ENCODE assay signal across 9 mouse cellular contexts in genomic region chr12:16999146-16999545, GRCm38 (mm10). TPM values are rescaled to one million over a fixed set of nuclear protein-coding genes. Genes with fewer than 3 reads are reported as not detected.
DNase-seq lines count a peak whose midpoint lies in the region; ATAC-seq and TF ChIP-seq lines count a peak whose summit lies in the region.
"Had no signal": no experiment of that assay in that cellular context is flagged by ENCODE, and none has a peak within 500 bp of the region (broad histone marks: within the 10 kb centered on the region; RNA-seq: fewer than 3 reads in every experiment).

No protein-coding gene starts in this region.

- peaks cover 10 to 30% of the 10 kb centered on the region in 2 experiments for H3K36me3 ChIP-seq in CH12.LX (replicated peaks in 1 of 2; ENCODE audit: control insufficient read depth in 1 of 2, insufficient read depth in 1 of 2, low read length in 1 of 2)
- H3K36me3 ChIP-seq in forebrain, postnatal 0 days (ENCODE audit: insufficient read depth), result peaks cover 3% of the 10 kb centered on the region; the same call in 1 of the 2 replicates
- H3K36me3 ChIP-seq in liver, postnatal 0 days (replicated peaks; ENCODE audit: insufficient read depth, low read length), result peaks cover 5% of the 10 kb centered on the region

- no peak for TF ChIP-seq CTCF in CH12.LX (conservative IDR thresholded peaks at IDR 0.05 in 1 of 2, IDR thresholded peaks at IDR 0.05 in 1 of 2; ENCODE audit: low read depth in 2 of 2, low read length in 2 of 2)
- no peak for TF ChIP-seq CTCF in forebrain, postnatal 0 days (IDR thresholded peaks at IDR 0.05; ENCODE audit: low read depth)
- TF ChIP-seq CTCF in liver, postnatal 0 days (IDR thresholded peaks at IDR 0.05; ENCODE audit: low read depth), result no peak

- ATAC-seq in forebrain, postnatal 0 days, result no peak
- ATAC-seq in liver, postnatal 0 days, result no peak
- no peak for ATAC-seq in megakaryocyte progenitor cell, adult 5-6 weeks (replicated peaks; ENCODE audit: poor library complexity)

- in situ Hi-C loops in CH12.LX (cut with MboI; ENCODE audit: low pct_ligation_motif_present, low pct_unique_long_range_greater_than_20kb, low sequenced_read_pairs), result no loop called here

- dilution Hi-C loops in CH12.LX (cut with MboI; ENCODE audit: extremely low pct_ligation_motif_present, extremely low pct_unique_long_range_greater_than_20kb, low sequenced_read_pairs), result no loop called here

- H3K4me1 ChIP-seq in CH12.LX (ENCODE audit: control insufficient read depth in 1 of 2, insufficient read depth in 2 of 2), result peaks cover 28 to 64% of the 10 kb centered on the region in 2 experiments
- H3K4me1 ChIP-seq in forebrain, postnatal 0 days (ENCODE audit: insufficient read depth), result no peaks in the 10 kb centered on the region
- H3K4me1 ChIP-seq in liver, postnatal 0 days (ENCODE audit: insufficient read depth), result peaks cover 22% of the 10 kb centered on the region

- TF ChIP-seq RAD21 in CH12.LX (IDR thresholded peaks at IDR 0.05; ENCODE audit: low read depth, low read length), result no peak

- peak overlapping the region; percentile 72 to 79 (median 75) for H3K4me3 ChIP-seq in CH12.LX (replicated peaks in 1 of 3; ENCODE audit: low read depth in 2 of 3, low read length in 2 of 3, poor library complexity in 1 of 3)
- peak overlapping the region; percentile 53 for H3K4me3 ChIP-seq in forebrain, postnatal 0 days (ENCODE audit: low read depth, low read length)
- peak overlapping the region; percentile 68 for H3K4me3 ChIP-seq in liver, postnatal 0 days (ENCODE audit: low read depth, low read length)

- peak overlapping the region; percentile 72; the same call in 1 of the 2 replicates for H3K9ac ChIP-seq in CH12.LX (ENCODE audit: insufficient read depth, low read depth)
- 0 out of 2 replicates have a peak overlapping the region, but pooled peaks have one; percentile 41 for H3K9ac ChIP-seq in forebrain, postnatal 0 days
- H3K9ac ChIP-seq in liver, postnatal 0 days (replicated peaks), result peak overlapping the region; percentile 50

- 4% methylated on average over 10 of the region's 10 CpGs for WGBS in forebrain, postnatal 0 days
- 13% methylated on average over 10 of the region's 10 CpGs for WGBS in liver, postnatal 0 days (ENCODE audit: insufficient replicate concordance)

- H3K9me3 ChIP-seq in CH12.LX (replicated peaks; ENCODE audit: low read length), result no peaks in the 10 kb centered on the region
- no peaks in the 10 kb centered on the region for H3K9me3 ChIP-seq in forebrain, postnatal 0 days (ENCODE audit: low read length)
- H3K9me3 ChIP-seq in liver, postnatal 0 days (ENCODE audit: low read length), result no peaks in the 10 kb centered on the region

- no peak for TF ChIP-seq EP300 in CH12.LX (IDR thresholded peaks at IDR 0.05; ENCODE audit: low read length)
- TF ChIP-seq EP300 in liver, postnatal 0 days (IDR thresholded peaks at IDR 0.05; ENCODE audit: low read depth), result no peak

- no peaks in the 10 kb centered on the region for H3K79me2 ChIP-seq in CH12.LX (replicated peaks; ENCODE audit: control insufficient read depth, extremely low read depth, insufficient read depth, poor library complexity, severe bottlenecking)

- peak overlapping the region; percentile 52 for H3K4me2 ChIP-seq in CH12.LX (ENCODE audit: insufficient read depth, low read depth, poor library complexity, severe bottlenecking)
- peak overlapping the region; percentile 94 for H3K4me2 ChIP-seq in forebrain, postnatal 0 days (ENCODE audit: low read depth)
- peak overlapping the region; percentile 79 for H3K4me2 ChIP-seq in liver, postnatal 0 days (ENCODE audit: low read depth, low read length)

- DNase-seq in adrenal gland, adult 8-10 months, result peak; percentile 26
- no peak for DNase-seq in adrenal gland, postnatal 4 days (ENCODE audit: low spot score in 2 of 2)
- no peak for DNase-seq in CH12.LX (ENCODE audit: extremely low read depth)
- no peak for DNase-seq in forebrain, postnatal 0 days
- no peak for DNase-seq in liver, postnatal 0 days
- DNase-seq in right cerebral cortex, adult 2 months (ENCODE audit: low spot score in 2 of 2), result no peak
- DNase-seq in ovary, postnatal 36 days (ENCODE audit: low spot score), result no peak

- no peak for TF ChIP-seq POLR2A in CH12.LX (IDR thresholded peaks at IDR 0.05; ENCODE audit: low read depth, low read length)

- H3K27me3 ChIP-seq in CH12.LX (replicated peaks), result no peaks in the 10 kb centered on the region
- H3K27me3 ChIP-seq in forebrain, postnatal 0 days (ENCODE audit: insufficient read depth, low read length), result peaks cover 17% of the 10 kb centered on the region
- peaks cover 10% of the 10 kb centered on the region; the same call in 1 of the 2 replicates for H3K27me3 ChIP-seq in liver, postnatal 0 days (ENCODE audit: insufficient read depth, low read length)

- H3K27ac ChIP-seq in CH12.LX (ENCODE audit: insufficient read depth, low read depth), result no peak overlapping the region
- no peak overlapping the region for H3K27ac ChIP-seq in forebrain, postnatal 0 days (ENCODE audit: low read depth, low read length)
- H3K27ac ChIP-seq in liver, postnatal 0 days (ENCODE audit: low read depth), result no peak overlapping the region

TF ChIP-seq in CH12.LX, 34 proteins besides CTCF, POLR2A, EP300 and RAD21:
- TF ChIP-seq PAX5 (IDR thresholded peaks at IDR 0.05; ENCODE audit: low read length), result no peak
- TF ChIP-seq E2F4 (IDR thresholded peaks at IDR 0.05; ENCODE audit: insufficient replicate concordance, low read depth, low read length), result no peak
- no peak for TF ChIP-seq SMC3 (IDR thresholded peaks at IDR 0.05; ENCODE audit: low read depth, low read length)
- TF ChIP-seq POLR2AphosphoS2 (IDR thresholded peaks at IDR 0.05; ENCODE audit: low read depth, low read length), result no peak

RNA-seq across cellular contexts. Expression of gene Pqlc3, which starts 1.1 kb away (rescaled TPM):
- 10 to 100 TPM; 11.0 to 14.7 (median 13.5) TPM for total RNA-seq in adrenal gland, adult 8-10 months (2022)
- total RNA-seq in adrenal gland, postnatal 4 days (2021), result 1 to 10 TPM; 4.4 to 5.7 TPM
- 6.4 and 8.9 TPM in 2 replicates for total RNA-seq in CH12.LX (2012; rRNA removed)
- 23.2 and 31.1 TPM in 2 replicates for total RNA-seq in CH12.LX (2014; rRNA removed)
- 12.2 and 17.0 TPM in 2 replicates for polyA plus RNA-seq in CH12.LX (2012; ENCODE audit: insufficient read length, low read depth)
- total RNA-seq in forebrain, postnatal 0 days (2014; rRNA removed), result 0.46 and 0.86 TPM in 2 replicates
- polyA plus RNA-seq in forebrain, postnatal 0 days (2015; fragmentation: Nextera tagmentation; extraction: Ambion mirVana), result 1.5 and 2.0 TPM in 2 replicates
- polyA plus RNA-seq in liver, postnatal 0 days (2015; fragmentation: Nextera tagmentation; extraction: Ambion mirVana), result 6.5 and 6.7 TPM in 2 replicates
- 39.9 and 50.4 TPM in 2 replicates for total RNA-seq in megakaryocyte progenitor cell, adult 5-6 weeks (2015)
- total RNA-seq in megakaryocyte progenitor cell, adult 5-6 weeks (2017), result 19.5 and 21.0 TPM in 2 replicates

RNA-seq across cellular contexts. Expression of gene 2410004P03Rik, which starts 12.4 kb away (rescaled TPM):
- not detected for total RNA-seq in adrenal gland, adult 8-10 months (2022)
- total RNA-seq in adrenal gland, postnatal 4 days (2021), result not detected
- total RNA-seq in CH12.LX (2012; rRNA removed) (not detected in 2 replicates), CH12.LX (2014; rRNA removed) (not detected in 2 replicates)
- polyA plus RNA-seq in CH12.LX (2012; ENCODE audit: insufficient read length, low read depth), result 0.09 TPM in 1 of 2 replicates, not detected in the other
- total RNA-seq in forebrain, postnatal 0 days (2014; rRNA removed), result 8.5 and 9.2 TPM in 2 replicates
- polyA plus RNA-seq in forebrain, postnatal 0 days (2015; fragmentation: Nextera tagmentation; extraction: Ambion mirVana), result 8.5 and 9.4 TPM in 2 replicates
- polyA plus RNA-seq in liver, postnatal 0 days (2015; fragmentation: Nextera tagmentation; extraction: Ambion mirVana), result 0.06 TPM in 1 of 2 replicates, not detected in the other
- 0.24 TPM in 1 of 2 replicates, not detected in the other for total RNA-seq in megakaryocyte progenitor cell, adult 5-6 weeks (2015)
- 0.04 TPM in 1 of 2 replicates, not detected in the other for total RNA-seq in megakaryocyte progenitor cell, adult 5-6 weeks (2017)
- total RNA-seq: liver, adult 2 months had no signal
- polyA plus RNA-seq: liver, adult 2 months had no signal
